Mouse (Mus musculus) forebrain, postnatal 0 days (tissue): ENCODE results near the gene Igf2. TPM values are rescaled to one million over a fixed set of nuclear protein-coding genes. Genes with fewer than 3 reads are reported as not detected.

Experiments used
- ATAC-seq: fragments of 200-750 bp; cut with Nextera tagmentation; 2 replicates; pipeline ENCODE4 v1.8.0; 2017; ENCODE audit warnings: mild to moderate bottlenecking, moderate library complexity
- DNase-seq: peaks from one replicate; pipeline ENCODE4 v3.0.0-alpha.2; 2015
- H3K27ac ChIP-seq: fragments of 300-500 bp; sonication (generic); 2 replicates; pipeline ENCODE4 v1.5.1; 2014; ENCODE audit warnings: low read depth, mild to moderate bottlenecking, antibody characterized with exemption, low read length, moderate library complexity, mixed read lengths
- H3K27me3 ChIP-seq: fragments of 300-500 bp; sonication (generic); 2 replicates; pipeline ENCODE4 v1.6.1; 2014; ENCODE audit warnings: mild to moderate bottlenecking, low read length, mixed read lengths; ENCODE audit not compliant: insufficient read depth
- H3K36me3 ChIP-seq: fragments of 300-500 bp; sonication (generic); 2 replicates; pipeline ENCODE4 v1.6.1; 2014; ENCODE audit warnings: mild to moderate bottlenecking, moderate library complexity; ENCODE audit not compliant: insufficient read depth
- H3K4me1 ChIP-seq: fragments of 300-500 bp; sonication (generic); 2 replicates; pipeline ENCODE4 v1.6.1; 2014; ENCODE audit warnings: antibody characterized with exemption; ENCODE audit not compliant: insufficient read depth
- H3K4me2 ChIP-seq: fragments of 300-500 bp; sonication (generic); 2 replicates; pipeline ENCODE4 v1.6.1; 2014; ENCODE audit warnings: low read depth, mild to moderate bottlenecking, moderate library complexity
- H3K4me3 ChIP-seq: fragments of 300-500 bp; sonication (generic); 2 replicates; pipeline ENCODE4 v1.5.1; 2014; ENCODE audit warnings: low read depth, low read length, mixed read lengths
- H3K9ac ChIP-seq: fragments of 300-500 bp; sonication (generic); 2 replicates; pipeline ENCODE4 v1.6.1; 2014; ENCODE audit warnings: mild to moderate bottlenecking
- H3K9me3 ChIP-seq: fragments of 300-500 bp; sonication (generic); 2 replicates; pipeline ENCODE4 v1.6.1; 2016; ENCODE audit warnings: low read length
- CTCF ChIP-seq: sonication (generic); IDR thresholded peaks from 2 replicates; pipeline ENCODE4 v1.5.1; 2016; ENCODE audit warnings: antibody characterized with exemption, control low read depth, low read depth
- WGBS: fragments of 180-500 bp; shearing (Covaris S2); extraction: QIAGEN DNeasy Blood & Tissue Kit; methylation state at CpG from one replicate; pipeline ENCODE4 v1.1.7; 2014; 5-methylcytosine and 5-hydroxymethylcytosine counted together
- polyA plus RNA-seq: library from polyadenylated mRNA; unstranded; fragments of >200 nt; fragmentation: Nextera tagmentation; extraction: Ambion mirVana; gene quantifications from 2 replicates; pipeline ENCODE4 v1.2.1, GENCODE M21; 2015
- total RNA-seq: library from RNA; depleted of rRNA; stranded (reverse); fragments of >200 nt; gene quantifications from 2 replicates; pipeline ENCODE4 v1.2.3, GENCODE M21; 2014

Igf2 gene
- total and polyA plus RNA-seq, 2 experiments from 2014 or later: 152 to 288 TPM

DNA sequence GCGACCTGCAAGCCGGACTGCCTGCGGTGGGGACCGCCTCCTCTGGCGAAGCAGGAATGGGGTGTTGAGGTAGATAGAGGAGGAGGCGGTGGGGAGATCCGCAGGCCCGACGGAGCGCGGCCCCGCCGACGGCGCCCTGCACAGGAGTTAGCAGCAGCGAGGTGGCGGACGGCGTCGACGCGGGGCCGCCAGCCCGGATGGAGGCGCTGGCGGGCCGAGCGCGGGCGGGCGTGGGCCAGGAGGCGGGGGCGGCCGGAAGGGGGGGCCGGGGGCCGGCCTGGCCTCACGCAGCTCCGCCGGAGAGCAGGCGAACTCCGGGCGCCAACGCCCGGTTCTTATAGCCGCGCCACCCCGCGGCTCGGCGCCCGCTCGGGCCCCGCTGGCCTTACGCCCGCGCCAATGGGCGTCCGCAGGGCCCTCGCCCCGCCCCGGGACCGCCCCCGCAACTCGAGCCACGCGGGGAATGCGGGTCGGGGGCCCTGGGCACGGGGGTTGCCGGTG is 7.4 kb downstream of the Igf2 start:
- no peak for DNase-seq
- no peaks in the 10 kb centered on the region for H3K9me3 ChIP-seq
- peak overlapping the region; percentile 33 for H3K4me3 ChIP-seq
- no peak overlapping the region; the same call in 1 of the 2 replicates for H3K9ac ChIP-seq
- TF ChIP-seq CTCF: no peak
- peak overlapping the region; percentile 40 for H3K4me2 ChIP-seq
- no peak overlapping the region for H3K27ac ChIP-seq
- peaks cover 91% of the 10 kb centered on the region for H3K27me3 ChIP-seq
- no peaks in the 10 kb centered on the region for H3K36me3 ChIP-seq
- peak; percentile 17; the same call in 1 of the 2 replicates for ATAC-seq
- H3K4me1 ChIP-seq: no peaks in the 10 kb centered on the region
- under 1% methylated on average over 45 of the region's 70 CpGs for WGBS

DNA sequence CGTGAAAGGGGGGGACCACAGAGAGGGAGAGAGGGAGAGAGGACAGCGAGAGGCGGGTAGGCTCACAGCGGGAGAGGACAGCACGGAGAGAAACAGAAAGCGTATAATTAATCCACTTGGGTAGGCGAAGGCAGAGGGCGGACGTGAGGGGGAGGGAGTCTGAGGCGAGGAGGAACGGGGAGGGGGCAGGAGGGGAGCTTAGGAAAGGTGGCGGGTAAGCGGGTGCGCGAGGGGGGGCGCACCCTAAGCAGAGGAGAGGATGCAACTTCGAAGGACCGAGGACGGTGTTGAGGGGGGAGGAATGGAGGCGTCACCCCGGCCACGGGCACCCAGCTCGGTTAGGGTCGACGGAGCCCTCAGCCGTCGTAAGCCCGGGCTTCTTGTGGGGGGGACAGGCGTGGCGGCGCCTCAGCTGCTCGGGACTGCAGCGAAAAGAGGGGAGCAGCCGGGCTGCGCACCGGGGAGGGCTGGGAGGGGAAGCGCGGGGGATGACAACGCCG is 7.9 kb downstream of the Igf2 start:
- under 1% methylated on average over 39 of the region's 40 CpGs for WGBS
- Histone ChIP-seq H3K4me1 (no peaks in the 10 kb centered on the region), H3K36me3 (no peaks in the 10 kb centered on the region), H3K4me3 (peak overlapping the region; percentile 33), H3K4me2 (peak overlapping the region; percentile 40), H3K27me3 (peaks cover 93% of the 10 kb centered on the region), H3K9ac (no peak overlapping the region; the same call in 1 of the 2 replicates), H3K27ac (no peak overlapping the region), H3K9me3 (no peaks in the 10 kb centered on the region)
- no peak for DNase-seq
- peak; percentile 45 for ATAC-seq
- no peak for TF ChIP-seq CTCF

- no peaks in the 10 kb centered on the region for H3K9me3 ChIP-seq
- WGBS: 2% methylated on average over 34 of the region's 34 CpGs
- no peaks in the 10 kb centered on the region for H3K4me1 ChIP-seq
- peaks cover 91% of the 10 kb centered on the region for H3K27me3 ChIP-seq
- peak overlapping the region; percentile 40 for H3K4me2 ChIP-seq
- ATAC-seq (no peak), DNase-seq (no peak)
- peak overlapping the region; percentile 33 for H3K4me3 ChIP-seq
- no peak for TF ChIP-seq CTCF
- H3K27ac ChIP-seq: no peak overlapping the region
- no peaks in the 10 kb centered on the region for H3K36me3 ChIP-seq
- H3K9ac ChIP-seq: no peak overlapping the region
These were observed 8.6 kb downstream of the Igf2 start for GRCm38 (mm10) chr7:142657821-142658614.

GRCm38 (mm10) chr7:142657341-142657791 is 9.2 kb downstream of the Igf2 start:
- no peak for TF ChIP-seq CTCF
- DNase-seq: no peak
- H3K4me2 ChIP-seq: 0 out of 2 replicates have a peak overlapping the region, but pooled peaks have one; percentile 10
- peaks cover 85% of the 10 kb centered on the region for H3K27me3 ChIP-seq
- no peaks in the 10 kb centered on the region for H3K4me1 ChIP-seq
- no peak overlapping the region for H3K9ac ChIP-seq
- H3K4me3 ChIP-seq: no peak overlapping the region
- ATAC-seq: no peak
- H3K27ac ChIP-seq: no peak overlapping the region
- H3K9me3 ChIP-seq: no peaks in the 10 kb centered on the region
- H3K36me3 ChIP-seq: no peaks in the 10 kb centered on the region
- 19% methylated on average over 7 of the region's 9 CpGs for WGBS

- TF ChIP-seq CTCF: no peak
- DNase-seq: no peak
- no peaks in the 10 kb centered on the region for H3K9me3 ChIP-seq
- H3K4me3 ChIP-seq: no peak overlapping the region
- no peak overlapping the region for H3K9ac ChIP-seq
- no peak for ATAC-seq
- no peaks in the 10 kb centered on the region for H3K36me3 ChIP-seq
- H3K4me2 ChIP-seq: no peak overlapping the region
- no peaks in the 10 kb centered on the region for H3K4me1 ChIP-seq
- H3K27ac ChIP-seq: no peak overlapping the region
- WGBS: 40% methylated on average over 4 of the region's 4 CpGs
- peaks cover 80% of the 10 kb centered on the region for H3K27me3 ChIP-seq
These were observed 10.6 kb downstream of the Igf2 start for GRCm38 (mm10) chr7:142656055-142656454.

GRCm38 (mm10) chr7:142655633-142656032 is 11.0 kb downstream of the Igf2 start:
- no peaks in the 10 kb centered on the region for H3K4me1 ChIP-seq
- no peaks in the 10 kb centered on the region for H3K9me3 ChIP-seq
- no peak for TF ChIP-seq CTCF
- H3K27ac ChIP-seq: no peak overlapping the region
- no peaks in the 10 kb centered on the region for H3K36me3 ChIP-seq
- no peak for ATAC-seq
- H3K4me2 ChIP-seq: no peak overlapping the region
- peaks cover 75% of the 10 kb centered on the region for H3K27me3 ChIP-seq
- H3K4me3 ChIP-seq: no peak overlapping the region
- whole genome bisulfite sequencing: 10% methylated on average over 11 of the region's 11 CpGs
- no peak for DNase-seq
- no peak overlapping the region for H3K9ac ChIP-seq

- no peak overlapping the region for H3K27ac ChIP-seq
- no peak overlapping the region for H3K9ac ChIP-seq
- ATAC-seq: no peak
- H3K4me1 ChIP-seq: no peaks in the 10 kb centered on the region
- no peaks in the 10 kb centered on the region for H3K36me3 ChIP-seq
- H3K4me3 ChIP-seq: no peak overlapping the region
- H3K9me3 ChIP-seq: no peaks in the 10 kb centered on the region
- no peak for DNase-seq
- WGBS: 6% methylated on average over 18 of the region's 18 CpGs
- no peak overlapping the region for H3K4me2 ChIP-seq
- TF ChIP-seq CTCF: no peak
- H3K27me3 ChIP-seq: peaks cover 56% of the 10 kb centered on the region
These were observed 12.9 kb downstream of the Igf2 start for GRCm38 (mm10) chr7:142653726-142654125.
